Mouse (Mus musculus) embryonic facial prominence, embryonic 12.5 days (tissue): ENCODE results near the gene Ltbp3. TPM values are rescaled to one million over a fixed set of nuclear protein-coding genes. Genes with fewer than 3 reads are reported as not detected.
A peak's percentile ranks its signal among the peaks of the same experiment; 100 is the strongest.

Experiments
- ATAC-seq: fragments of 200-750 bp; cut with Nextera tagmentation; 2 replicates; pipeline ENCODE4 v1.8.0; 2017; ENCODE audit not compliant: insufficient number of reproducible peaks, insufficient read depth, low FRiP score, low TSS enrichment
- H3K27ac ChIP-seq: fragments of 300-500 bp; sonication (generic); 2 replicates; pipeline ENCODE4 v1.5.1; 2016; ENCODE audit warnings: mild to moderate bottlenecking
- H3K27me3 ChIP-seq: fragments of 300-500 bp; sonication (generic); 2 replicates; pipeline ENCODE4 v1.6.1; 2016; ENCODE audit warnings: mild to moderate bottlenecking, moderate library complexity
- H3K36me3 ChIP-seq: fragments of 300-500 bp; sonication (generic); 2 replicates; pipeline ENCODE4 v1.6.1; 2016; ENCODE audit warnings: mild to moderate bottlenecking
- H3K4me1 ChIP-seq: fragments of 300-500 bp; sonication (generic); 2 replicates; pipeline ENCODE4 v1.6.1; 2016
- H3K4me2 ChIP-seq: fragments of 300-500 bp; sonication (generic); replicated peaks from 2 replicates; pipeline ENCODE4 v1.6.1; 2016; ENCODE audit warnings: mild to moderate bottlenecking, moderate library complexity
- H3K4me3 ChIP-seq: fragments of 300-500 bp; sonication (generic); 2 replicates; pipeline ENCODE4 v1.5.1; 2016; ENCODE audit warnings: mild to moderate bottlenecking
- H3K9ac ChIP-seq: fragments of 300-500 bp; sonication (generic); 2 replicates; pipeline ENCODE4 v1.6.1; 2016; ENCODE audit warnings: mild to moderate bottlenecking, moderate library complexity
- H3K9me3 ChIP-seq: fragments of 300-500 bp; sonication (generic); 2 replicates; pipeline ENCODE4 v1.6.1; 2016; ENCODE audit warnings: mild to moderate bottlenecking, moderate library complexity
- WGBS: fragments of 180-500 bp; shearing (Covaris S2); methylation state at CpG from one replicate; pipeline ENCODE4 v1.1.7; 2016; 5-methylcytosine and 5-hydroxymethylcytosine counted together
- polyA plus RNA-seq: library from polyadenylated mRNA; unstranded; fragments of >200 nt; fragmentation: Nextera tagmentation; extraction: Ambion mirVana; gene quantifications from 2 replicates; pipeline ENCODE4 v1.2.1, GENCODE M21; 2016

Ltbp3 gene
- polyA plus RNA-seq, 1 experiment from 2014 or later = 25.3 TPM

DNA sequence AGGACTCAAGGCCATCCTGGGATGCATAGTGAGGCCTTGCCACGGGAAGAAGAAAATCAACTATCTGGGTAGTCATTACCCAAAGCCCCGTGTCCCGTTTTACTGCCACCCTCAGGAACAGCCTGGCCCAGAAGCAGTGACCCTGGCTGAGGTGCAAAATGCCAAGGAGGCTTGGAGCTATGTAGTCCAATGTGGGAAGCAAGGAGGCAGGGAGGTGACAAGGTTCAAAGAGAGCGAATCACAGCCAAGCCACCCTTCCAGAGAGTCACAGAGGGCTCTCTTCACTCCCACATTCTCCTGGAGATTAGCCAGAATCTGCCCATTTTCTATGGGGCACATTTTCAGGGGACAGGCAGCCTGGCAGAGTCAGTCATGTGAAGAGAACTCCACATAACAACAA lies 26.6 kb downstream of the Ltbp3 start:
- Histone ChIP-seq H3K9me3 (no peaks in the 10 kb centered on the region), H3K27me3 (no peaks in the 10 kb centered on the region), H3K4me1 (peaks cover 11% of the 10 kb centered on the region), H3K36me3 (peaks cover 67% of the 10 kb centered on the region), H3K27ac (no peak overlapping the region), H3K9ac (no peak overlapping the region), H3K4me3 (no peak overlapping the region), H3K4me2 (no peak overlapping the region)
- no peak for ATAC-seq
- WGBS = 97% methylated on average over 4 of the region's 4 CpGs

DNA sequence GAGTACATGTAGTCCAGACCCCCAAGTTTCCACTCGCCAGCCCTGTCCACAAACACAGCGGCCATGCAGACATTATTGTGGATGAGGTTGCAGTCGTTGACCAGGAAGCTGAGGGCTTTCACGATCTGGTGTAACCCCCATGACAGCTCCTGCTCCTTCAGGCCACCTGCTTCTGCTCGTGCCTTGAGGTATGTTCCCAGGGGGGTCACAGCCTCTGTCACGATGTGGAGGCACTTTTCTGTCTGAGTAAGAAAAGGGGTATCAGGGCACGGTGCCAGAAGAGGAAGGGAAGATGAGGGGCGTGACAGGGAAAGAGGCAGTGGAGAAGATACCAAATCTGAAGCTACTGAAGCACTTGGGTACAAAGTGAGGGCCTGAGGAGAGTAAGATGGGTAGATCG lies 29.6 kb downstream of the Ltbp3 start:
- Histone ChIP-seq H3K9me3 (no peaks in the 10 kb centered on the region), H3K27me3 (no peaks in the 10 kb centered on the region), H3K4me3 (peak overlapping the region; percentile 88), H3K9ac (peak overlapping the region; percentile 92), H3K4me1 (peaks cover 11% of the 10 kb centered on the region), H3K4me2 (peak overlapping the region; percentile 88), H3K27ac (peak overlapping the region; percentile 82), H3K36me3 (peaks cover 40% of the 10 kb centered on the region)
- ATAC-seq = no peak
- WGBS = 43% methylated on average over 9 of the region's 9 CpGs

DNA sequence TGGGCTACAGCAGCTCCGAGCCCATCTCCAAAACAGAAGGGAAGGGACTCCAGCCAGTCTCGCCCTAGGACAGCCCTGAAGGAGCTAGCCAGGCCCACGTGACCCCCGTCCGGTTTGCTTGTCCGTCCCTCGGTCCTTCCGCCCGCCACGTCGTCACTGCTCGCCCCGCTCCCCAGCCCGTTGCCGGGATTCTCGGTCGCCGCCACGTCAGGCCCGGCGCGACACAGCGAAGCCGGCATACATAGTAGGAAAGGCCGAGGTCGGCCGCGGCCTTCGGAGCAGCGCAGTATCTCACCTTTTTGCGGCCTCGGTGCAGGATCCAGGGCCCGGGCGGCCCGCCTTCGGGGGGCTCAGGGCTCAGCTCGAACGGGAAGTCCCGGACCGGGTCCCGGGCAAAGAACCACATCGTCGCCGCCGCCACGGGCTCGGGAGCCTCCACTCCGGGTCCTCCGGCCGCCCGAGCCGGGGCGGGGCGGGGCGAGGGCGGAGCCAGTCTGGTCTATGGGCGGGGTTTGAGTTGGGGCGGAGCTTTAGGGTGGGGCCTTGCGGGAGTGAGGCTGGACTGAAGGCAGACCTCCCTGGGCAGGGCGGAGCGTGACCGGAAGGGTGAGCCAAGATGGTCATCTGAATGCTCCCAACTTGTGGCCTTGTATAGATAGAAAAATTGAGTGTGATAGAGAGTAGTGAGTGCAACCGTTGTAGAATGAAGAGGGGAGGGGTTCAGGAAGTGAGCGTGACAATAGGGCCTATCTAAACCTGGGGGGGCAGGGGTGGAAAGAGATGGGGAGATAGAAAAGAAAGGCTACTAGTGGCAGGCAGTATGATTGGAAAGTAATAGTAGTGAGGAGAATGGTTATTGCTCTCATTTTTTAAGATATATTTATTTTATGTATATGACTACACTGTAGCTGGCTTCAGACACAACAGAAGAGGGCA lies 30.5 kb downstream of the Ltbp3 start, which contains the start of gene Scyl1:
Gene Scyl1, minus strand, starts transcription at position 495 of the 936 bp plus-strand sequence.
- under 1% methylated on average over 64 of the region's 64 CpGs for WGBS
- Histone ChIP-seq H3K36me3 (peaks cover 32% of the 10 kb centered on the region), H3K4me3 (peak within 1 kb of the TSS; percentile 88), H3K9me3 (no peaks in the 10 kb centered on the region), H3K9ac (peak within 1 kb of the TSS; percentile 92), H3K4me1 (peaks cover 11% of the 10 kb centered on the region), H3K27me3 (no peaks in the 10 kb centered on the region), H3K27ac (peak within 1 kb of the TSS; percentile 82), H3K4me2 (peak within 1 kb of the TSS; percentile 88)
- peak; percentile 90 for ATAC-seq

DNA sequence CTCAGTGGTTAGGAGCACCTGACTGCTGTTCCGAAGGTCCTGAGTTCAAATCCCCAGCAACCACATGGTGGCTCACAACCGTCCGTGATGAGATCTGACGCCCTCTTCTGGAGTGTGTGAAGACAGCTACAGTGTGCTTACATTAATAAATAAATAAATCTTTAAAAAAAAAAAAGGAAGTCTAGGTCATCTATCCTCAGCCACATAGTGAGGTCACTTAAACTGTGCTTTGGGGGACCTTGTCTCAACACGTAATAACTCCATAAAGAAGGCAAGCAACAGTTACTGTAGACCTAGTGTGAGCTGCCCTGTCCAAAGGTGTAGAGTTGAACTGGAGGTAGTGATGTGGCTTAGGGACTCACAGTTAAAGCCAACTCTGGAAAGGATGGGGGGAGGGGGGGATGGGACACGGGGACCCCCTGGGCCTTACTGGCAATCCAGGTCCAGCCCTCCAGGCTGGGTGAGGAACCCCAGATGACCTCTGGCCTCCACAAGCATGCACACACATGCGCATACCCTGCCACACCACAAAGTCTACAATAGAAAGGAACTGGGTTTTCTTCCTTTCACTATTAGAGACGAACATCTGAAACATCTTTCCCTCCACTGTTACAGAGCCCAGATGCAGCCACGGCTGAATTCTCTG lies 36.8 kb downstream of the Ltbp3 start:
- no peak for ATAC-seq
- H3K4me3 ChIP-seq = no peak overlapping the region
- 75% methylated on average over 9 of the region's 9 CpGs for WGBS
- no peak overlapping the region for H3K9ac ChIP-seq
- H3K36me3 ChIP-seq = no peaks in the 10 kb centered on the region
- no peaks in the 10 kb centered on the region for H3K9me3 ChIP-seq
- H3K27ac ChIP-seq = no peak overlapping the region
- no peaks in the 10 kb centered on the region for H3K4me1 ChIP-seq
- H3K27me3 ChIP-seq = no peaks in the 10 kb centered on the region
- no peak overlapping the region for H3K4me2 ChIP-seq

DNA sequence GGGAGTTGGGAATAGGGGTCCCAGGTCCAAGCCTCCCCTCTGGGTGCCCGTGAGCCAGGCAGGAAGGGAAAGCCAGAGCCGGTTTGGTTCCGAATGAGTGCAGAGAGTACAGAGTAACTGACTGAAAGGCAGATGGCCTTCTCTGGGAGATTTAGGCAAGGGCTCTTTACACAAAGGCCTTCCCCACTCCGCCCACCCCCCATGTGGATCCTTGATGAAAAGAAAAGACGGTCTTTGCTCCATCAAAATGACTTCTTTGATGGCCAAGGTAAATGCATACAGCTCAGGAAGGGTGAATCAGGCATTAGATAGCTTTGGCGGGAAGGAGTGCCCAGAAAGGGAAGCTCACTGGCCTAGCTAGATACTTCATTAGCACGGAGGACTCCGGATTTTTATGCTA lies 37.6 kb downstream of the Ltbp3 start:
- Histone ChIP-seq H3K36me3 (no peaks in the 10 kb centered on the region), H3K9ac (no peak overlapping the region), H3K4me1 (no peaks in the 10 kb centered on the region), H3K9me3 (no peaks in the 10 kb centered on the region), H3K4me2 (no peak overlapping the region), H3K27ac (no peak overlapping the region), H3K4me3 (no peak overlapping the region), H3K27me3 (no peaks in the 10 kb centered on the region)
- no peak for ATAC-seq
- WGBS = 51% methylated on average over 8 of the region's 8 CpGs

DNA sequence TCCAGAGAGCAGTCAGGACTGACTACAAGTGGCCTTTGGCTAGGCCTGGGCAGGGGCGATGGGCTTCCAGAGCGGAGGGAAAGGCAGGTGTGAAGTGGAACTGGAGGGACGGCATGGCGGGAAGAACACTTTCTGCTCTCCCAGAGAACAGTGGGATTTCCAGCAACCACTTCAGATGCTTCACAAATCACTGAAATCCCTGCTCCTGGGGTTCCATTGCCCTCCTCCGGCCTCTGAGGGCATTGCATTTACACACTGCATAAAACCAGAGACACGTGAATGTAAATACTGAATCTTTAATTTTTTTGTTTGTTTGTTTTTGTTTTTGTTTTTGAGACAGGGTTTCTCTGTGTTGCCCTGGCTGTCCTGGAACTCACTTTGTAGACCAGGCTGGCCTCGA lies 39.5 kb downstream of the Ltbp3 start:
- Histone ChIP-seq H3K4me1 (no peaks in the 10 kb centered on the region), H3K27me3 (no peaks in the 10 kb centered on the region), H3K9me3 (no peaks in the 10 kb centered on the region), H3K36me3 (no peaks in the 10 kb centered on the region), H3K4me2 (no peak overlapping the region), H3K4me3 (no peak overlapping the region), H3K27ac (no peak overlapping the region), H3K9ac (no peak overlapping the region)
- 71% methylated on average over 7 of the region's 7 CpGs for WGBS
- ATAC-seq = no peak

DNA sequence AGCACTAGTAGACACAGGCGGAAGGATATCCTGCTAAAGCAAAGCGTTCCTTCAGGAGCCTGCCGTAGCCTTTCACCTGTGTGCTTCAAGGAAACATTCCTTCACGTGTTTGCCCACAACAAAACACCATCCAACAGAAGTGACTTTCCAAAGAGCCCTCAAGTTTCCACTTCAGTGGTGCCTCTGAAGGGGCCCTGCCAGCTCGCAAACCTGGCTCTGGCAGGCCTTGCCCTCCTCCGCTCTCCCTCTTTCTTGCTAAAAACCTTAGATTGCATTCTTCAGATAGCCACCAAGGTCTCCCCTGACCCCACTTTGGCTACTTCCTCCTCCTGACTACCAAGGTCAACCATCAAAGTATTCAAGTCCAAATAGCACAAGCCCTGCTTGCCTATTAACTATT lies 40.8 kb downstream of the Ltbp3 start:
- 87% methylated on average over 6 of the region's 6 CpGs for WGBS

DNA sequence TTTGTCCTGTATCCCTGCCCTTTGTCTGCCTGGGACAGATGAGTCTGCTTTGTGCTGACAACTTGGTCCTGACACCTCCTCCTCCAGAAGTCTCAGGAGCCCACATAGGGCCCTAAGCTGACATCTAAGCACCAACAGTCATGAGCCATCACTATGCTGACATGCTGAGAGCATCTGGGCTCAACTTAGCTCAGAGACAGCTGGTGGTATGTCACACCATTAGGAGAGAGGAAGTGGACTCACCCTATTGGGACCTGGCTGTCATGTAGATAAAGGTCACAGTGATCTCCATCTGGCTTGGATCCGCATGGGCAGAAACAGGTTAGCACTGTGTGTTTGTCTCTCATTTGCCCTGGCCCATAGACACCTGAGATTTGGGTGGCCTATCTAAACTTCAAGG lies 41.4 kb downstream of the Ltbp3 start:
- H3K4me1 ChIP-seq = no peaks in the 10 kb centered on the region
- H3K9me3 ChIP-seq = no peaks in the 10 kb centered on the region
- H3K36me3 ChIP-seq = no peaks in the 10 kb centered on the region
- no peak overlapping the region for H3K4me3 ChIP-seq
- H3K27me3 ChIP-seq = no peaks in the 10 kb centered on the region
- no peak overlapping the region for H3K9ac ChIP-seq
- no peak overlapping the region for H3K4me2 ChIP-seq
- no peak for ATAC-seq
- no peak overlapping the region for H3K27ac ChIP-seq
- 81% methylated on average over 1 of the region's 1 CpGs for WGBS

More for the DNA sequence above, 40.8 kb downstream of the Ltbp3 start:
- H3K27me3 ChIP-seq = no peaks in the 10 kb centered on the region
- H3K9me3 ChIP-seq = no peaks in the 10 kb centered on the region
- no peaks in the 10 kb centered on the region for H3K36me3 ChIP-seq
- H3K4me3 ChIP-seq = no peak overlapping the region
- no peaks in the 10 kb centered on the region for H3K4me1 ChIP-seq
- no peak for ATAC-seq
- H3K27ac ChIP-seq = no peak overlapping the region
- no peak overlapping the region for H3K9ac ChIP-seq
- H3K4me2 ChIP-seq = no peak overlapping the region

DNA sequence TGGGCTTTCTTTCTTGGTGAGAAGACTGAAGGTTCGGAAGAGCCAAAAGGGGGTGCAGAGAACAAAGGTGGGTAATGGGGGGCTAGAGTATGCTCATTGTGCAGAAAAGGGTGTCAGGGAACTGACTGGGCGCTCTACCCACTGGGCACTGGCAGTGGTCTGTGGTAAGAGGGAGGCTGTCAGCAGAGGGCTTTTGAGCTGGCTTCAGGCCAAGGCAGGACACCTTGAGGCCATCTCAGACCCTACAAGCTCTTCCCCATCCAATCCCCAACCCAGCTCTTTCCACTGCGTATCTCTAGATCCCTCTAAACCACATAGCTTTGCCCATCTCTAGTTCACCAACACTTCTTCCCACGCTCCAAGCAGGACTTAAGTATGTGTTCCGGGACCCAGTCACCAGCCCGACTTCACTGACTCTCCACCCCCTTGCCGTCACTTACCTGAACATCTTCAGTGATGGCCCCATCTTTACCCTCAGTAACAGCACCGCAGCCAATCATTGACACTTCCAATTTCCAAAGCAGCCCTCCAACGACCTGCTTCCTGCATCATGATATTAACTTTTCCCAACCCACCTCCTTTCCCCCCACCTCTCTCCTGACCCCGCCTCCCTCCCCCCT lies 44.4 kb downstream of the Ltbp3 start:
- H3K27me3 ChIP-seq = no peaks in the 10 kb centered on the region
- H3K4me2 ChIP-seq = no peak overlapping the region
- H3K9me3 ChIP-seq = no peaks in the 10 kb centered on the region
- no peak for ATAC-seq
- H3K27ac ChIP-seq = no peak overlapping the region
- no peak overlapping the region for H3K4me3 ChIP-seq
- no peaks in the 10 kb centered on the region for H3K4me1 ChIP-seq
- H3K9ac ChIP-seq = no peak overlapping the region
- H3K36me3 ChIP-seq = no peaks in the 10 kb centered on the region
- WGBS = 61% methylated on average over 10 of the region's 10 CpGs

DNA sequence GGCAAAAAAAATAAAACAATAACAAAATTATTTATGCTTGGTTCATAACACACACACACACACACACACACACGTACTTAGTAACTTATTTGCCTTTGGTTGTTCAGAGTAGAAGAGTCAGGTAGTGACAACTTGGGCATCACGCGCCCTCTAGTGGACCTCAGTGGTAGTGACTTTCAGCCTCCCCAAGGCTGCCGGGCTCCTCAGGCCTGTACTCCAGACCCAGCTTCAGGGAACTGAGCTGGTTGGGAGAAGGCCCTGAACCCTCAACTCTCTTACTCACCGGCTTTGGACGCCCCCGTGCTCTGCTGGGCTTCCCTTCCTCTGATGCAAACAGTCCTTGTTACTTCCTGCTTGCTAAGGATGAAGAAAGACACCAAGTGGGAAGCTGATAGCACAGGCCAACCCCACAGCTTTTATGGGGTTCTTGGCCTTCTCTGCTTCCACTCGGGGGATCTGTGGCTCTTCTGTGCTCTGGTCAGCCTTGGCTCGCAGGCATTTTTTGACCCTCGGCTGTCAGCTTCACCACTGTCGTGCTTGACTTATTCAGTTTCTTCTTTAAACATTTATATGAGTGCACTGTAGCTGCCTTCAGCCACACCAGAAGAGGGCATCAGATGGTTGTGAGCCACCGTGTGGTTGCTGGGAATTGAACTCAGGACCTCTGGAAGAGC lies 45.9 kb downstream of the Ltbp3 start:
- no peaks in the 10 kb centered on the region for H3K27me3 ChIP-seq
- H3K4me2 ChIP-seq = no peak overlapping the region
- H3K27ac ChIP-seq = 0 out of 2 replicates have a peak overlapping the region, but pooled peaks have one; percentile 14
- no peak overlapping the region for H3K9ac ChIP-seq
- ATAC-seq = peak; percentile 62; the same call in 1 of the 2 replicates
- H3K4me3 ChIP-seq = no peak overlapping the region
- no peaks in the 10 kb centered on the region for H3K4me1 ChIP-seq
- H3K9me3 ChIP-seq = no peaks in the 10 kb centered on the region
- no peaks in the 10 kb centered on the region for H3K36me3 ChIP-seq
- WGBS = 11% methylated on average over 12 of the region's 12 CpGs

DNA sequence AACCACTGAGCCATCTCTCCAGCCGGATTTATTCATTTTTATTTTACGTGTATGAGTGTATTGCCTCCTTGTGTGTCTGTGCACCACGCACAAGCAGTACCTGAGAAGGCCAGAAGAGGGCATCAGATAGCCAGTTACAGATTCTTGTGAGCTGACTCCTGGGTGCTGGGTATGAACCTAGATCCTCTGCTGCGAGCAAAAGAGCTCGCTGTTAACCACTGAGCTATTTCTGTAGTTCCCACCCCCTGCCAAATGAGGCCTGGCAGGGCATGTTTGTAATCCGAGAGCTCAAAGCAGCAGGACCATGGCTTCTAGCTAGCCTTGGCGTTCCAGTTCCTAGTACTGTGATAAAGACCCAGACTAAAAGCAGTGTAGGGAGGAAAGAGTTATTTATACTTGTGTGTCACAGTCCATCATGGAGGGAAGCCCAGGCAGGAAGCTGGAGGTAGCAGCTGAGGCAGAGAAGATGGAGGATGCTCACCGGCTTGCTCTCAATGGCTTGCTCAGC lies 46.5 kb downstream of the Ltbp3 start:
- Histone ChIP-seq H3K9ac (no peak overlapping the region), H3K36me3 (no peaks in the 10 kb centered on the region), H3K9me3 (no peaks in the 10 kb centered on the region), H3K27ac (peak overlapping the region; percentile 43; the same call in 1 of the 2 replicates), H3K4me3 (no peak overlapping the region), H3K4me2 (no peak overlapping the region), H3K27me3 (no peaks in the 10 kb centered on the region), H3K4me1 (no peaks in the 10 kb centered on the region)
- ATAC-seq = 0 out of 2 replicates have a peak, but pooled peaks have one; percentile 42
- WGBS = 14% methylated on average over 8 of the region's 8 CpGs
